Mouse (Mus musculus): ENCODE measurements around the gene Sumf1.

DNA sequence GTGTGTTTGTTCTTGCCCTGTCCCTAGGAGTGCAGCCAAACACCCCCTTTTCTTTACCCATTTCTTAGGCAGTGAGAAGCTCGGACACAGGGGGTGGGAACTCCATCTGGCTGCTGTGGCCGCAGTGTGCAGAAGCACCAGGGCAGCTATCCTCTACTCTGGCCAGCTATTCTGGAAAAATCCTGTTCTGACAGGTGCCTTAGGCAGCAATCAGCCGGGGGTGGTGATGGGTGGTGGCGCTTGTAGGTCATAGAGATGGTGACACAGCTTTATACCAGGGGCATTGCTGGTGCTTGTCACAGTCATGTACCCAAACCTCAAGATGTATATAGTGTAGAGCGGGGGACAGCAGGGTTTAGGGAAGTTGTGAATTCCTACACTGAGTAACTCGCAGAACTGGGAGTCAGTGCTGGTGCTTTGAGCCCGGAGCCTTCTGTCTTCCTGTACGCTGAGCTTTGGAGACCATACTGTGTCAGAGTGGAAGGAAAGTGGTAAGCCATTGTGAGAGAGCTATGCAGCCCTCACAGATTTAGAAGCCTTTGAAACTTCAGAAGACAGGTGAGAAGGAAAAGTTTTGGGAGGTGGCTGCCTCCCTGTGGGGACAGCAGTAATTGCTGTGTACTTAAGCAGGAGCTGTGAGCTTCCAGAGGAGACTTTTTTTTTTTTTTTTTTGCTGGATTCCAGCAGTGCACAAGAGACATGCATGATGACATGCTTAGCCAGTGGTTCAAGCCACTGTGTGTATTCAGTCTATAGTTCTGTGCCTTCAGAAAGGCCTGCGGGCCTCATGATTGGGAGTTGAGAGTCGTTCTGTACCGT is 46.7 kb upstream of the Sumf1 start:
- no peak for TF ChIP-seq CTCF (IDR thresholded peaks at IDR 0.05; ENCODE audit: extremely low read depth, insufficient read depth, insufficient read length, insufficient replicate concordance)
- no peak for TF ChIP-seq POLR2A (IDR thresholded peaks at IDR 0.05; ENCODE audit: low read depth, low read length)

Measured in spleen, adult 2 months (tissue).